Mouse (Mus musculus): ENCODE results near the gene Bdh2.

- no peak for TF ChIP-seq CTCF (IDR thresholded peaks at IDR 0.05)
- TF ChIP-seq EP300 (IDR thresholded peaks at IDR 0.05) = no peak
These were observed 14.5 kb downstream of the Bdh2 start for GRCm38 (mm10) chr3:135295559-135295958.

Data from lung, postnatal 0 days (tissue).